ENCODE assay signal across 8 mouse cellular contexts in genomic region chr10:127674794-127675522, GRCm38 (mm10). TPM values are rescaled to one million over a fixed set of nuclear protein-coding genes. Genes with fewer than 3 reads are reported as not detected.
A peak's percentile ranks its signal among the peaks of the same experiment; 100 is the strongest.
DNase-seq lines count a peak whose midpoint lies in the region; ATAC-seq lines count a peak whose summit lies in the region.

No protein-coding gene starts in this region.

- H3K4me2 ChIP-seq in hindbrain, embryonic 11.5 days (replicated peaks; ENCODE audit: low read depth, low read length): no peak overlapping the region
- no peak overlapping the region for H3K4me2 ChIP-seq in hindbrain, embryonic 16.5 days (ENCODE audit: low read length)
- no peak overlapping the region for H3K4me2 ChIP-seq in forebrain, embryonic 15.5 days (replicated peaks)
- no peak overlapping the region for H3K4me2 ChIP-seq in midbrain, embryonic 14.5 days (ENCODE audit: low read length)

- no peaks in the 10 kb centered on the region for H3K9me3 ChIP-seq in hindbrain, embryonic 11.5 days (ENCODE audit: control insufficient read depth, low read length)
- H3K9me3 ChIP-seq in hindbrain, embryonic 16.5 days (ENCODE audit: control insufficient read depth, low read length): no peaks in the 10 kb centered on the region
- no peaks in the 10 kb centered on the region for H3K9me3 ChIP-seq in forebrain, embryonic 15.5 days
- H3K9me3 ChIP-seq in midbrain, embryonic 14.5 days (ENCODE audit: control insufficient read depth, low read length): no peaks in the 10 kb centered on the region

- no peaks in the 10 kb centered on the region for H3K4me1 ChIP-seq in hindbrain, embryonic 11.5 days (replicated peaks; ENCODE audit: control insufficient read depth, insufficient read depth, low read length)
- peaks cover 9% of the 10 kb centered on the region for H3K4me1 ChIP-seq in hindbrain, embryonic 16.5 days (ENCODE audit: control insufficient read depth, insufficient read depth, low read depth, low read length)
- H3K4me1 ChIP-seq in forebrain, embryonic 15.5 days: peaks cover 19% of the 10 kb centered on the region
- H3K4me1 ChIP-seq in midbrain, embryonic 14.5 days (ENCODE audit: control insufficient read depth, insufficient read depth, low read length): peaks cover 3% of the 10 kb centered on the region; the same call in 1 of the 2 replicates

- no peak overlapping the region for H3K4me3 ChIP-seq in hindbrain, embryonic 11.5 days (ENCODE audit: low read depth, low read length)
- no peak overlapping the region for H3K4me3 ChIP-seq in hindbrain, embryonic 16.5 days (ENCODE audit: low read length)
- no peak overlapping the region for H3K4me3 ChIP-seq in forebrain, embryonic 15.5 days
- H3K4me3 ChIP-seq in midbrain, embryonic 14.5 days (replicated peaks; ENCODE audit: low read depth, low read length): no peak overlapping the region

- H3K27ac ChIP-seq in hindbrain, embryonic 11.5 days (ENCODE audit: low read depth, low read length): no peak overlapping the region
- H3K27ac ChIP-seq in hindbrain, embryonic 16.5 days (ENCODE audit: low read depth, low read length): no peak overlapping the region
- H3K27ac ChIP-seq in forebrain, embryonic 15.5 days (replicated peaks): 0 out of 2 replicates have a peak overlapping the region, but pooled peaks have one; percentile 40
- no peak overlapping the region for H3K27ac ChIP-seq in midbrain, embryonic 14.5 days (replicated peaks; ENCODE audit: low read depth, low read length)

- no peaks in the 10 kb centered on the region for H3K27me3 ChIP-seq in hindbrain, embryonic 11.5 days (ENCODE audit: control insufficient read depth, insufficient read depth, low read length)
- H3K27me3 ChIP-seq in hindbrain, embryonic 16.5 days (replicated peaks; ENCODE audit: control insufficient read depth, insufficient read depth, low read length): no peaks in the 10 kb centered on the region
- no peaks in the 10 kb centered on the region for H3K27me3 ChIP-seq in forebrain, embryonic 15.5 days
- H3K27me3 ChIP-seq in midbrain, embryonic 14.5 days (ENCODE audit: control insufficient read depth, insufficient read depth, low read length): no peaks in the 10 kb centered on the region

- ATAC-seq in hindbrain, embryonic 11.5 days (ENCODE audit: low FRiP score): no peak
- no peak for ATAC-seq in hindbrain, embryonic 16.5 days
- ATAC-seq in forebrain, embryonic 15.5 days (replicated peaks): no peak
- ATAC-seq in midbrain, embryonic 14.5 days (ENCODE audit: low FRiP score, low TSS enrichment): no peak

- no peaks in the 10 kb centered on the region for H3K36me3 ChIP-seq in hindbrain, embryonic 11.5 days (ENCODE audit: control insufficient read depth, insufficient read depth, low read length)
- H3K36me3 ChIP-seq in hindbrain, embryonic 16.5 days (ENCODE audit: control insufficient read depth, insufficient read depth, low read length): no peaks in the 10 kb centered on the region
- no peaks in the 10 kb centered on the region for H3K36me3 ChIP-seq in forebrain, embryonic 15.5 days
- H3K36me3 ChIP-seq in midbrain, embryonic 14.5 days (ENCODE audit: control insufficient read depth, insufficient read depth, low read length): no peaks in the 10 kb centered on the region

- H3K9ac ChIP-seq in hindbrain, embryonic 11.5 days (ENCODE audit: low read depth, low read length): no peak overlapping the region
- no peak overlapping the region for H3K9ac ChIP-seq in hindbrain, embryonic 16.5 days (ENCODE audit: low read depth, low read length)
- no peak overlapping the region for H3K9ac ChIP-seq in forebrain, embryonic 15.5 days (replicated peaks)
- H3K9ac ChIP-seq in midbrain, embryonic 14.5 days (replicated peaks; ENCODE audit: low read length): no peak overlapping the region

- WGBS in hindbrain, embryonic 11.5 days: 90% methylated on average over 8 of the region's 8 CpGs
- 85% methylated on average over 8 of the region's 8 CpGs for WGBS in hindbrain, embryonic 16.5 days
- WGBS in forebrain, embryonic 15.5 days: 85% methylated on average over 8 of the region's 8 CpGs
- WGBS in midbrain, embryonic 14.5 days: 89% methylated on average over 8 of the region's 8 CpGs

- peak; percentile 77 for DNase-seq in hindbrain, embryonic 11.5 days (ENCODE audit: low spot score)
- DNase-seq in cerebellum, adult 11 months: peak; percentile 87
- DNase-seq in heart, postnatal 4 days: peak; percentile 94
- peak; percentile 91 to 98 for DNase-seq in left cerebral cortex, adult 9 months (ENCODE audit: low spot score in 2 of 2)
- DNase-seq in midbrain, embryonic 14.5 days: peak; percentile 86
- DNase-seq in spleen, adult 12 weeks (ENCODE audit: low spot score): peak; percentile 68

RNA-seq across cellular contexts. Expression of gene Nab2, which starts 6.6 kb away (rescaled TPM):
- 4.3 and 4.9 TPM in 2 replicates for polyA plus RNA-seq in hindbrain, embryonic 11.5 days (2014; fragmentation: Nextera tagmentation; extraction: Ambion mirVana)
- polyA plus RNA-seq in hindbrain, embryonic 16.5 days (2015; fragmentation: Nextera tagmentation; extraction: Ambion mirVana): 2.2 and 3.2 TPM in 2 replicates
- polyA plus RNA-seq in forebrain, embryonic 15.5 days (2015; fragmentation: Nextera tagmentation; extraction: Ambion mirVana): 2.9 and 3.9 TPM in 2 replicates
- total RNA-seq in heart, postnatal 4 days (2021): 10 to 100 TPM; 13.5 to 14.9 TPM
- polyA plus RNA-seq in midbrain, embryonic 14.5 days (2014; fragmentation: Nextera tagmentation; extraction: Ambion mirVana): 0.93 and 1.2 TPM in 2 replicates

RNA-seq across cellular contexts. Expression of gene Nemp1, which starts 8.3 kb away (rescaled TPM):
- 8.6 and 9.3 TPM in 2 replicates for polyA plus RNA-seq in hindbrain, embryonic 11.5 days (2014; fragmentation: Nextera tagmentation; extraction: Ambion mirVana)
- polyA plus RNA-seq in hindbrain, embryonic 16.5 days (2015; fragmentation: Nextera tagmentation; extraction: Ambion mirVana): 2.9 and 3.9 TPM in 2 replicates
- polyA plus RNA-seq in forebrain, embryonic 15.5 days (2015; fragmentation: Nextera tagmentation; extraction: Ambion mirVana): 4.8 and 5.8 TPM in 2 replicates
- 1 to 10 TPM; 8.9 TPM for total RNA-seq in heart, postnatal 4 days (2021)
- 2.6 and 3.5 TPM in 2 replicates for polyA plus RNA-seq in midbrain, embryonic 14.5 days (2014; fragmentation: Nextera tagmentation; extraction: Ambion mirVana)

RNA-seq across cellular contexts. Expression of gene Myo1a, which starts 30.0 kb away (rescaled TPM):
- polyA plus RNA-seq in hindbrain, embryonic 11.5 days (2014; fragmentation: Nextera tagmentation; extraction: Ambion mirVana): 0.45 and 0.57 TPM in 2 replicates
- polyA plus RNA-seq in hindbrain, embryonic 16.5 days (2015; fragmentation: Nextera tagmentation; extraction: Ambion mirVana): 0.52 and 0.73 TPM in 2 replicates
- 0.87 and 1.1 TPM in 2 replicates for polyA plus RNA-seq in forebrain, embryonic 15.5 days (2015; fragmentation: Nextera tagmentation; extraction: Ambion mirVana)
- under 1 TPM; 0.10 to 0.36 TPM for total RNA-seq in heart, postnatal 4 days (2021)
- polyA plus RNA-seq in midbrain, embryonic 14.5 days (2014; fragmentation: Nextera tagmentation; extraction: Ambion mirVana): 0.62 TPM in 1 of 2 replicates, not detected in the other

RNA-seq across cellular contexts. Expression of gene Stat6, which starts 32.2 kb away (rescaled TPM):
- polyA plus RNA-seq in hindbrain, embryonic 11.5 days (2014; fragmentation: Nextera tagmentation; extraction: Ambion mirVana): 6.0 and 6.9 TPM in 2 replicates
- 6.0 and 8.0 TPM in 2 replicates for polyA plus RNA-seq in hindbrain, embryonic 16.5 days (2015; fragmentation: Nextera tagmentation; extraction: Ambion mirVana)
- 3.4 and 3.7 TPM in 2 replicates for polyA plus RNA-seq in forebrain, embryonic 15.5 days (2015; fragmentation: Nextera tagmentation; extraction: Ambion mirVana)
- 10 to 100 TPM; 41.7 to 42.1 TPM for total RNA-seq in heart, postnatal 4 days (2021)
- polyA plus RNA-seq in midbrain, embryonic 14.5 days (2014; fragmentation: Nextera tagmentation; extraction: Ambion mirVana): 1.4 and 4.0 TPM in 2 replicates

RNA-seq across cellular contexts. Expression of gene Tac2, which starts 49.3 kb away (rescaled TPM):
- not detected in 2 replicates for polyA plus RNA-seq in hindbrain, embryonic 11.5 days (2014; fragmentation: Nextera tagmentation; extraction: Ambion mirVana)
- 0.74 and 2.5 TPM in 2 replicates for polyA plus RNA-seq in hindbrain, embryonic 16.5 days (2015; fragmentation: Nextera tagmentation; extraction: Ambion mirVana)
- polyA plus RNA-seq in forebrain, embryonic 15.5 days (2015; fragmentation: Nextera tagmentation; extraction: Ambion mirVana): 4.5 and 6.6 TPM in 2 replicates
- total RNA-seq in heart, postnatal 4 days (2021): not detected
- polyA plus RNA-seq in midbrain, embryonic 14.5 days (2014; fragmentation: Nextera tagmentation; extraction: Ambion mirVana): not detected in 2 replicates
